Mouse (Mus musculus): ENCODE results near the gene Epb41. TPM values are rescaled to one million over a fixed set of nuclear protein-coding genes. Genes with fewer than 3 reads are reported as not detected.

The Epb41 gene
- polyA plus RNA-seq (2016; fragmentation: Nextera tagmentation; extraction: Ambion mirVana) = 154 and 173 TPM in 2 replicates

- peak within 1 kb of the TSS; percentile 84 for H3K27ac ChIP-seq
- peaks cover 54% of the 10 kb centered on the region for H3K4me1 ChIP-seq (replicated peaks)
- DNase-seq (ENCODE audit: low spot score) = peak; percentile 94
- no peaks in the 10 kb centered on the region for H3K9me3 ChIP-seq
- WGBS = 2% methylated on average over 47 of the region's 47 CpGs
- no peaks in the 10 kb centered on the region for H3K36me3 ChIP-seq
- peak within 1 kb of the TSS; percentile 70 for H3K4me3 ChIP-seq
- peaks cover 59% of the 10 kb centered on the region for H3K27me3 ChIP-seq (ENCODE audit: insufficient read depth, poor library complexity, severe bottlenecking)
Measured at GRCm38 (mm10) chr4:132074933-132075769, at the start of gene Epb41. TSS of gene Epb41 (minus strand) at chr4:132075321.

GRCm38 (mm10) chr4:132123166-132123565 is 48.0 kb upstream of the Epb41 start:
- no peaks in the 10 kb centered on the region for H3K36me3 ChIP-seq
- no peaks in the 10 kb centered on the region for H3K27me3 ChIP-seq (ENCODE audit: insufficient read depth, poor library complexity, severe bottlenecking)
- no peak overlapping the region for H3K4me3 ChIP-seq
- no peak overlapping the region for H3K27ac ChIP-seq
- H3K9me3 ChIP-seq = no peaks in the 10 kb centered on the region
- no peak for DNase-seq (ENCODE audit: low spot score)
- 86% methylated on average over 1 of the region's 1 CpGs for WGBS
- 0 out of 2 replicates have a peak, but pooled peaks cover 5% of the 10 kb centered on the region for H3K4me1 ChIP-seq (replicated peaks)

GRCm38 (mm10) chr4:132121674-132122073 is 46.6 kb upstream of the Epb41 start:
- no peak for DNase-seq (ENCODE audit: low spot score)
- 0 out of 2 replicates have a peak, but pooled peaks cover 5% of the 10 kb centered on the region for H3K4me1 ChIP-seq (replicated peaks)
- H3K27me3 ChIP-seq (ENCODE audit: insufficient read depth, poor library complexity, severe bottlenecking) = no peaks in the 10 kb centered on the region
- WGBS = 80% methylated on average over 5 of the region's 5 CpGs
- H3K27ac ChIP-seq = no peak overlapping the region
- H3K36me3 ChIP-seq = no peaks in the 10 kb centered on the region
- H3K4me3 ChIP-seq = no peak overlapping the region
- H3K9me3 ChIP-seq = no peaks in the 10 kb centered on the region

- 0 out of 2 replicates have a peak, but pooled peaks cover 5% of the 10 kb centered on the region for H3K4me1 ChIP-seq (replicated peaks)
- no peaks in the 10 kb centered on the region for H3K9me3 ChIP-seq
- 69% methylated on average over 9 of the region's 9 CpGs for WGBS
- DNase-seq (ENCODE audit: low spot score) = no peak
- H3K36me3 ChIP-seq = no peaks in the 10 kb centered on the region
- H3K27me3 ChIP-seq (ENCODE audit: insufficient read depth, poor library complexity, severe bottlenecking) = peaks cover 12% of the 10 kb centered on the region
- no peak overlapping the region for H3K27ac ChIP-seq
- no peak overlapping the region for H3K4me3 ChIP-seq
Measured at GRCm38 (mm10) chr4:132119566-132119965, 44.4 kb upstream of the Epb41 start.

GRCm38 (mm10) chr4:132116315-132116714 is 41.2 kb upstream of the Epb41 start:
- Histone ChIP-seq H3K36me3 (no peaks in the 10 kb centered on the region), H3K9me3 (no peaks in the 10 kb centered on the region), H3K27me3 (ENCODE audit: insufficient read depth, poor library complexity, severe bottlenecking) (peaks cover 39% of the 10 kb centered on the region), H3K4me1 (replicated peaks) (peaks cover 31% of the 10 kb centered on the region), H3K4me3 (no peak overlapping the region), H3K27ac (no peak overlapping the region)
- DNase-seq (ENCODE audit: low spot score) = no peak
- WGBS = 86% methylated on average over 4 of the region's 4 CpGs

GRCm38 (mm10) chr4:132113411-132114095 is 38.4 kb upstream of the Epb41 start:
- Histone ChIP-seq H3K4me3 (peak overlapping the region; percentile 46), H3K4me1 (replicated peaks) (peaks cover 42% of the 10 kb centered on the region), H3K36me3 (no peaks in the 10 kb centered on the region), H3K27ac (peak overlapping the region; percentile 59; the same call in 1 of the 2 replicates), H3K9me3 (no peaks in the 10 kb centered on the region), H3K27me3 (ENCODE audit: insufficient read depth, poor library complexity, severe bottlenecking) (peaks cover 44% of the 10 kb centered on the region)
- 41% methylated on average over 53 of the region's 53 CpGs for WGBS
- peak; percentile 37 for DNase-seq (ENCODE audit: low spot score)

GRCm38 (mm10) chr4:132111227-132111626 is 36.1 kb upstream of the Epb41 start:
- Histone ChIP-seq H3K4me3 (no peak overlapping the region), H3K27me3 (ENCODE audit: insufficient read depth, poor library complexity, severe bottlenecking) (peaks cover 44% of the 10 kb centered on the region), H3K4me1 (replicated peaks) (peaks cover 42% of the 10 kb centered on the region), H3K36me3 (no peaks in the 10 kb centered on the region), H3K9me3 (no peaks in the 10 kb centered on the region), H3K27ac (peak overlapping the region; percentile 72)
- no peak for DNase-seq (ENCODE audit: low spot score)
- WGBS = 26% methylated on average over 4 of the region's 4 CpGs

GRCm38 (mm10) chr4:132108221-132108620 is 33.1 kb upstream of the Epb41 start:
- no peak overlapping the region for H3K27ac ChIP-seq
- H3K4me3 ChIP-seq = no peak overlapping the region
- H3K4me1 ChIP-seq (replicated peaks) = peaks cover 41% of the 10 kb centered on the region
- no peaks in the 10 kb centered on the region for H3K9me3 ChIP-seq
- DNase-seq (ENCODE audit: low spot score) = no peak
- WGBS = 95% methylated on average over 7 of the region's 7 CpGs
- no peaks in the 10 kb centered on the region for H3K36me3 ChIP-seq
- H3K27me3 ChIP-seq (ENCODE audit: insufficient read depth, poor library complexity, severe bottlenecking) = peaks cover 19% of the 10 kb centered on the region

GRCm38 (mm10) chr4:132101152-132101551 is 26.0 kb upstream of the Epb41 start:
- H3K4me3 ChIP-seq = no peak overlapping the region
- H3K27ac ChIP-seq = no peak overlapping the region
- no peaks in the 10 kb centered on the region for H3K9me3 ChIP-seq
- DNase-seq (ENCODE audit: low spot score) = no peak
- peaks cover 9% of the 10 kb centered on the region for H3K4me1 ChIP-seq (replicated peaks)
- no peaks in the 10 kb centered on the region for H3K27me3 ChIP-seq (ENCODE audit: insufficient read depth, poor library complexity, severe bottlenecking)
- 50% methylated on average over 3 of the region's 3 CpGs for WGBS
- no peaks in the 10 kb centered on the region for H3K36me3 ChIP-seq

GRCm38 (mm10) chr4:132099548-132099947 is 24.4 kb upstream of the Epb41 start:
- no peak overlapping the region for H3K4me3 ChIP-seq
- H3K4me1 ChIP-seq (replicated peaks) = peaks cover 9% of the 10 kb centered on the region
- no peak overlapping the region for H3K27ac ChIP-seq
- no peak for DNase-seq (ENCODE audit: low spot score)
- no peaks in the 10 kb centered on the region; the same call in 1 of the 2 replicates for H3K27me3 ChIP-seq (ENCODE audit: insufficient read depth, poor library complexity, severe bottlenecking)
- H3K36me3 ChIP-seq = no peaks in the 10 kb centered on the region
- 87% methylated on average over 5 of the region's 5 CpGs for WGBS
- no peaks in the 10 kb centered on the region for H3K9me3 ChIP-seq

GRCm38 (mm10) chr4:132095043-132095442 is 19.9 kb upstream of the Epb41 start:
- no peaks in the 10 kb centered on the region for H3K4me1 ChIP-seq (replicated peaks)
- no peak overlapping the region for H3K4me3 ChIP-seq
- H3K27ac ChIP-seq = no peak overlapping the region
- no peaks in the 10 kb centered on the region for H3K9me3 ChIP-seq
- no peaks in the 10 kb centered on the region; the same call in 1 of the 2 replicates for H3K27me3 ChIP-seq (ENCODE audit: insufficient read depth, poor library complexity, severe bottlenecking)
- 80% methylated on average over 7 of the region's 7 CpGs for WGBS
- no peaks in the 10 kb centered on the region for H3K36me3 ChIP-seq
- DNase-seq (ENCODE audit: low spot score) = no peak

GRCm38 (mm10) chr4:132093928-132094327 is 18.8 kb upstream of the Epb41 start:
- H3K27ac ChIP-seq = no peak overlapping the region
- no peaks in the 10 kb centered on the region for H3K4me1 ChIP-seq (replicated peaks)
- no peaks in the 10 kb centered on the region for H3K36me3 ChIP-seq
- DNase-seq (ENCODE audit: low spot score) = no peak
- no peaks in the 10 kb centered on the region; the same call in 1 of the 2 replicates for H3K27me3 ChIP-seq (ENCODE audit: insufficient read depth, poor library complexity, severe bottlenecking)
- WGBS = 87% methylated on average over 5 of the region's 5 CpGs
- H3K4me3 ChIP-seq = no peak overlapping the region
- no peaks in the 10 kb centered on the region for H3K9me3 ChIP-seq

GRCm38 (mm10) chr4:132093136-132093535 is 18.0 kb upstream of the Epb41 start:
- no peaks in the 10 kb centered on the region; the same call in 1 of the 2 replicates for H3K27me3 ChIP-seq (ENCODE audit: insufficient read depth, poor library complexity, severe bottlenecking)
- DNase-seq (ENCODE audit: low spot score) = no peak
- WGBS = 80% methylated on average over 6 of the region's 6 CpGs
- no peaks in the 10 kb centered on the region for H3K4me1 ChIP-seq (replicated peaks)
- no peaks in the 10 kb centered on the region for H3K9me3 ChIP-seq
- no peaks in the 10 kb centered on the region for H3K36me3 ChIP-seq
- H3K27ac ChIP-seq = no peak overlapping the region
- no peak overlapping the region for H3K4me3 ChIP-seq

All from hindbrain, embryonic 10.5 days (tissue).